Mouse (Mus musculus) induced T-regulatory cell, adult 2 months (primary cell): ENCODE results near the gene Tmprss9.
"Not testable (repeated sequence)": the region's sequence is repeated elsewhere in the genome, so short reads cannot be mapped to it uniquely, and the experiment has no call there.

Experiments
- DNase-seq: peaks from one replicate; pipeline ENCODE4 v3.0.0-alpha.2; 2012; ENCODE audit warnings: low read depth

Gene Tmprss9

GRCm38 (mm10) chr10:80871581-80871980 lies at the start of gene Tmprss9:
Tmprss9 (plus strand) TSS chr10:80871848.
- DNase-seq = no peak

- peak; percentile 71 for DNase-seq
These were observed 49.7 kb upstream of the Tmprss9 start for GRCm38 (mm10) chr10:80821991-80822390.

- no peak for DNase-seq
These were observed 49.1 kb upstream of the Tmprss9 start for GRCm38 (mm10) chr10:80822528-80822927.

GRCm38 (mm10) chr10:80823316-80823715 lies 48.3 kb upstream of the Tmprss9 start:
- no peak for DNase-seq

DNA sequence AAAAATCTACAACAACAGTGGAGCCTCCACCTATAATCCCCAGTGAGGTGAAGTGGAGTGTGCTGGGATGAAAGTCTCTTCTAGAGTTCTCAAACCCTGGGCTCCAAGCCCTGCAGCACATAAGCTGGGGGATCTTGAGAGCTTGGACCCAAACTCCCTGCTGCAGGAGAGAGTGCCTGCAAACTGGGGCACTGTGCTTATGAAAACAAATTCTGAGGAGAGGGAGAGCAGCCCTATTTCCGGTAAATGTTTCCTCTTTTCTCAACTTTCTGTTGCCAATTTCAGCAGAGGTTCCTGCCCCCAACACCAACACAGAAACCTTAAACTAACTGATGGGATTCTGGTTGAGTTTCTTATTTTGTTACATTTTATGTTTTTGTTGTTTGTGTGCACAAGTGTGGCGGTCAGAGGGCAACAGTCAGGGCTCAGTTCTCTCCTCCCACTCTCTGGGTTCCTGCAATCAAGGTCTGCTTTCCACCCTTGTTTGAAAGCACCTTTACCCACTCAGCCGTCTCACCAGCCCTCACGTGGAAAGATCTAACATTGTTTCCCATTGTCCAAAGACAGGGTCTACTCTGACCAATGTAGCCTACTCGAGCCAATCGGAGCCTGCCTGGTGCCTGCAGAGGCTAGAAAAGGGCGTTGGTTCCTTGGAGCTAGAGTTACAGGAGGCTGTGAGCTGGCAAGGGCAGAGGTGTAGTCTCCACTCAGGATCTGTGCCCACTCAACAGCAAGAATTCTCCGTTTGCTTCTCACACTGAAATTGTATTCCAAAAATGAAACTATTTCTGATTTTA lies 47.6 kb upstream of the Tmprss9 start:
- DNase-seq = peak; percentile 68

DNA sequence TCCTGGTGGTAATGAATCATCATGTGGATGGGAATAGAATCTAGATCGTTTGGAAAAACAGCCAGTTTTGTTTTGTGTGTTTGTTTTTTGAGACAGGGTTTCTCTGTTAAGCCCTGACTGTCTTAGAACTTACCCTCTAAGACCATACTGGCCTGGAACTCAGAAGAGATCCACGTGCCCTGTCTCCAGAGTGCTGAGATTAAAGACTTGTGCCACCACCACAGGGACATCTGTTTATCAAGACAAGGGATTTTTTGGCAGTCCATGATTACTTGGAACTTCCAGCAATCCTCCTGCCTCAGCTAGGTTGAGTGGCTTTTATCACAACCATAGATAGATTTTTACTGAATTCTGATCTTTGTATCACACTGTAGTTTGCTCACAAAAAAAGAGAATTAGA lies 46.8 kb upstream of the Tmprss9 start:
- DNase-seq = no peak

DNA sequence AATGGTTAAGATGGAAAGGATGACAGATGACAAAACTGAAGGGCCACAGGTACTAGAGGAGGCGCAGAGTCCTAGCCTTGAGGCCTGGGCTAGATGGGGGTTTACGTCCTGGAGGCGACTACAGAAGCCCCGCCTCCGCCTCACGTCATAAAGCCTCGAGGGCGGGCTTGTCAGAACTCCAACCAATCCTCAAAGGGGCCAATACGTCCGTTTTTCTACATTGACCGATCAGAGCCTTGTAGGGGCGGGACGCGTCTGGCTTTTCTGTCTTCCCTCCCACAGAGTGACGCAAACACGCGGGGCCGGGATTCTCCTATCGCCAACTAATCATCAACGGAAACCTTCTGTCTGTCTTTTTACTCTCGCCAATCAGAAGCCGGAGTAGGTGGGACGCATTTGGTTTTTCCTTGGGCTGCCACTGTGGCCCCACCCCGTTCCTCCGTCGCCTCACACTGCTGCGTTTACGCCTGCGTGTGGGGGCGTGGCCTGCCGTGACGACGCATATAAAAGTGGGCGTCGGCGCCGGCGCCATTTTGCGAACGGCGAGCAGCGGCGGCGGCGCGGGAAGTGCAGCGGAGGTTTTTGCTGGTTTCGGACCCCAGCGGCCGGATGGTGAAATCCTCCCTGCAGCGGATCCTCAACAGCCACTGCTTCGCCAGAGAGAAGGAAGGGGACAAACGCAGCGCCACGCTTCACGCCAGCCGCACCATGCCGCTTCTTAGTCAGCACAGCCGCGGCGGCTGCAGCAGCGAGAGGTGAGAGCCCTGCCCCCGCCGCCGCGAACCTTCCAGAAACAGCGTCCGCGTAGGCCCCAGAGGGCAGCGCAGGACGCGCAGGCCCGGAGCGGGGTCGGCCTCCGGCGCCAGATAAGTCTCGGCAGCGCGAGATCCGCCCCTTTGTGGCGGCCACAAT lies 45.2 kb upstream of the Tmprss9 start, which contains the start of gene Oaz1:
TSS of gene Oaz1 (plus strand) at position 506 of the 912 bp plus-strand sequence.
- DNase-seq = peak; percentile 100

DNA sequence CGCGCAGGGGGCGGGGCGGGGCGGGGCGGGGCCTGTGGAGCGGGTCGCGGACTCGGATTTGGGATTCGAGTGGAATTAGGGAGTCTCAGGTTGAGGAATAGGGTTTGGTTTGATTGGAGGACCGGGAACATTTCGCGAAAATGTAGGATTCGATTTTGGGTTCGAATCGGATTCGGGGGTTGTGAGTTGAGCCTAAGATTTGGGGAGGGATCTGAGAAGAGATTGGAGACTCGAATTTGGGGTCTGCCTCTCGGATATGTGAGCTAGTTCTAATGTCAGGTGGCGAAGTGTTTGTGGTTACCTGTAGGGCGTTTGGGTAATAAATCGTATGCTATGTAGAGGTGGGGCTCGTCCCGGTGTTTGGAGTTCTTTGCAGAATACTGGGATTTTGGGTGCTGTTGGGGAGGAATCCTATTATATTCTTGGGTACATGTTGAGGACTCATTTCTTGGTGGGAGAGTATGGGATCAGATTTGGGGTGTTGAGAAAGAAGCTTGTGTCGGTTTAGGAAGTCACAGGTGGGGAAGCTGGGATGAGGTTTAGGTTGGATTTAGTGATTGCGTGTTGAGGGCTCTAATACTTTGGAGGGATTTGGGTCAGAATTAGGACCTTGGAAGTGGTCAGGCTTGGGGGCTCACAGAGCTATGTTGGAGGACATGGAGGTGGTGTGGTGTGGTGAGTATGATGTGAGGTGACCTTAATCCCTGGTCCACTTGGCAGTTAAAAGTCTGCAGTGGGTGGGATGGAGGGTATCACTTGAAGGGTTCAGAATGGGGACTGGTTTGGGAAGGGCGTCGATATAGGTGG lies 44.4 kb upstream of the Tmprss9 start:
- no peak for DNase-seq

DNA sequence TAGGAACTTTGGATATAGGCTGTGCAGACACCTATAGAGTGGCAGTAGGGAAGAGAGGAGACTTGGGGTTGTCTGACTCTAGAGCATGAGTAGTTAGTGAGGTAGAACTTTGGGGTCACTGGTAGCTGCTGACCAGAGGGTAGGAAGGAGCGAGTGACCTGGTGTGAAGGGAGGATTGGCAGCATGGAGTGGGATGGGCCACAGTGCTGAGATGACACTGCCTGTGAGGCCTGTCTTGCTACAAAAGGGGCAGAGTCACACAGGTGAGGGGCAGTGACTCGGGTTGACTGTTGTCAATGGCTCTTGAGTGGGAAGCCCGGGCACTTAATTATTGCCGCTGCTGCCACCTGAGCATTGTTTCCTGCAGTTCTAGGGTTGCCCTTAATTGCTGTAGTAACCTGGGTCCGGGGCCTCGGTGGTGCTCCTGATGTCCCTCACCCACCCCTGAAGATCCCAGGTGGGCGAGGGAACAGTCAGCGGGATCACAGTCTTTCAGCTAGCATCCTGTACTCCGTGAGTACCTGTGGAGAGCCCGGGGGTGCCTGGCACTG lies 43.7 kb upstream of the Tmprss9 start:
- DNase-seq = no peak

DNA sequence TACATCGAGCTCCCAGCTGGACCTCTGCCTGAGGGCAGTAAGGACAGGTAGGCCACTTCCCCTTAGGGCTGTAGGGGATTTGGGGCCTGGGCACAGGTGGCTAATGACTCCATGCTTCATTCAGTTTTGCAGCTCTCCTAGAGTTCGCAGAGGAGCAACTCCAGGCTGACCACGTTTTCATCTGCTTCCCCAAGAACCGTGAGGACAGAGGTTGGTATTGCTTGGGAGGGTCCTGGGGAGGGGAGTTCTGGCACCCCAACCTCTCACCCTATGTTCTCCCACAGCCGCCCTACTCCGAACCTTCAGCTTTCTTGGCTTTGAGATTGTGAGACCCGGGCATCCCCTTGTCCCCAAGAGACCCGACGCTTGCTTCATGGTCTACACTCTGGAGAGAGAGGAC lies 43.1 kb upstream of the Tmprss9 start:
- not testable (repeated sequence) for DNase-seq

- peak; percentile 29 for DNase-seq
These were observed 42.0 kb upstream of the Tmprss9 start for GRCm38 (mm10) chr10:80829359-80830278.

DNA sequence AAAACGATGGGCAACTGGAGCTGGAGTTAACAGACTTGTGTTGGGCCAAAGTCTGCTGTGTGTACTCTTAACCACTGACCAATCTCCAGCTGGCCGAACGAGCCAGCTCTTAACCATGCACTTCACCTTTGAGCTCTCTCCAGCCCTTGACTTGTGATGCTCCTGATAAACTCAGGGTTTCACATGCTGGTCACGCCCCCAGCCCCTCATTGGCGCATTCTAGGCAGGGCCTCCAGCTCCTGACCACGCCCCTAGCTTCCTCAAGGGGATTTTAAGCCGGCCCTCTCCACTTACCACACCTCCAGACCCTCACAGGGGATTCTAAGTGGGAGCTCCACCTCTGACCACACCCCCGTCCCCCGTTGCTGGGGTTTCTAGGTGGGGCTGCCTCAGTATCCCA lies 40.5 kb upstream of the Tmprss9 start:
- peak; percentile 65 for DNase-seq

- DNase-seq = no peak
These were observed 38.8 kb upstream of the Tmprss9 start for GRCm38 (mm10) chr10:80832818-80833217.

DNA sequence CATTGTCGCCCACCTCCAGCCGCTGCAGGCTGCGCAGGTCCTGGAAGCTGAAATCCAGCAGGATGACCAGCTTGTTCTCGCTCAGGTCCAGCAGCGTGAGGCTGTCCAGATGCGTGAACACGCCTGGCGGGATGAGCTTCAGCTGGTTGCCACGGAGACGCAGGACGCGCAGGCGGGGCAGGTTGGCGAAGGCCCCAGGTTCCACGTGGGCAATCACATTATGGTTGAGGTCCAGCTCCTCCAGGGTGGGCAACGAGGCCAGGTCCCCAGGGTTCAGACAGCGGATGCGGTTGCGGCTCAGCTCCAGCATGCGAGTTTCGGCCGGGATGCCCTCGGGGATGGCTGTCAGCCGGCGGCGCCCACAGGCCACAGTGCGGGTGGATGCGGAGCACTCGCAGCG lies 36.0 kb upstream of the Tmprss9 start:
- no peak for DNase-seq

DNA sequence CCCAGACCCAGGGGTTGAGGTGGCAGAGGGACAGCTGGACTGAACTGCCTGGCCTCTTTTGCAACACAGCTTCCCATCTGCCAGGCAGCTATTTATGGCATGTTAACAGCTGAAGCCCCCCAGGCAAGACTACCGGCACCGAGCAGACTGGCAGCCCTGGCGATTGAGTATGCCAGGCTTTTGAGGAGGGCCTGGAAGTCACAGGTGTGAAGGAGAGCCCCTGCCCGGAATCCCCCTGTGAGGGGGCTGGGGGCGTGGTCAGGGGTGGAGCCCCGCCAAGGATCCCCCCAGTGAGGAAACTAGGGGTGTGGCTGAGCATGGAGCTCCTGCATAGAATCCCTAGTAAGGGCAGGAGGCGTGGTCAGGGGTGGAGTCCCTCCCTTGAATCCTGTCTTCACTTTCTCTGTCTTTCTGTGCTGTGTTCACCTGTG lies 34.7 kb upstream of the Tmprss9 start:
- DNase-seq = no peak

DNA sequence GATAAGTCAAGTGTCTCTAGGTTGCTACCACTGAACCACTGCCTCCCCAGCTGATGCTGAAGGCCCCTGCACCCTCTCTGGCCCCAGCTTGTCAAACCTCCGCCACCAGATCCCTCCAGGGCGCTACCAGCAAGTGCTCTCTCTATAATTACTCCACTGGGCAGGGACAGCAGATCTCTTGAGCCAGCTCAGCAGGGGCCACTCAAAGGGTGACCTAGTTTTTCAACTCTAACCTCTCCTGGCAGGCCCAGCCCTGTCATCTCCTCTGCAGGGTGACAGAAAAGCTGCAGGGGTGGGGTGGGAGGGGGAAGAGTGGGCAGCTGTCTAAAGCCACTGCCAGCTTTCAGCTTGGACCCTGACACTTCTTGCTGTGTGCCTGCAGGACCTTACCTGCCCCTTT lies 33.8 kb upstream of the Tmprss9 start:
- DNase-seq = no peak

DNA sequence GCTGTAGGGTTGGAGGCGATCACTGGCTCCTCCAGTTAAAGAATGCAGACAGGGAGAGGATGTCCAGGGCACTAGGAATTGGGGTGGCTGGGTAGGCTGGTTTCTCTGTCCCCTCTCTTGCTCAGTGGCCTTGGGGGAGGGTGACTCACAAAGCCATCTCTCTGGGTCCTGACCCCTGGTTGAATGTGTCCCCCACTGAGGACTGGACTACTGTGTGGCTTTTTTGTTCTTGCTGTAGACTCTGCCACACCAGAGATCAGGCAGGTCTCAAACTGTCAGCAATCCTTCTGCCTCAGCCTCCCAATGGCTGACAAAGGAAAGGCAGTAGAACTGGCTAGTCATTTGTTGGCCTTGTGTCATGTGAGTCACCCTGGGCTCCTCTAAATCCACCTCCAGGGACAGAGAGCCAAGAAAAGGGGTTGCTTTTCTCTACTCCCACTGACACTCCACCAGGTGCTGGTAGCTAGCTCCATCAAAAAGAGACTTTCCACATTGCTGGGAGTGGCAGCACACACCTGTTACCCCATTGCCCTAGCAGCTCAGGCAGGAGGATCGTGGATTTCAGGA lies 33.2 kb upstream of the Tmprss9 start:
- DNase-seq = no peak

DNA sequence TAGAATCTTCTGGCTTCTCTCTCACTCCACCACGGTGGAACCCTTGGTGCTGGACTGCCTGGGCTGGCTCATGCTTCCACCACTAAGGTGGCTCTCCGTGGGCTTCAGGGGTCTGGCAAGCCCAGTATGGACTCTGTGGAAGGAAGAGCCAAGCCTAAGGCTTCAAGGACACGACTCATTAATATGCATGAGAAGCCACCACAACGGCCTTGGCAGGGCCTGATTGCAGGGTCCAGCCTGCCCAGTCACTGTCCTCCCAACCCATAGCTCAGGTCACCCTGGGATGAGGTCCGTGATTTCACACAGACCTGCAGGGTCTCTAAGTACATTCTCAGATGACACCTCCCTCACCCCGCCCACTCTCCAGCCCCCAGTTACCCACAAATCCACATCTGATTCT lies 31.8 kb upstream of the Tmprss9 start:
- no peak for DNase-seq

GRCm38 (mm10) chr10:80841685-80842084 lies 30.0 kb upstream of the Tmprss9 start:
- no peak for DNase-seq

GRCm38 (mm10) chr10:80842334-80842733 lies 29.3 kb upstream of the Tmprss9 start:
- no peak for DNase-seq
